ENCODE assay signal across 11 mouse cellular contexts in genomic region chr14:76076602-76077001, GRCm38 (mm10). TPM values are rescaled to one million over a fixed set of nuclear protein-coding genes. Genes with fewer than 3 reads are reported as not detected.
DNase-seq lines count a peak whose midpoint lies in the region; ATAC-seq lines count a peak whose summit lies in the region.
"Had no signal": no experiment of that assay in that cellular context is flagged by ENCODE, and none has a peak within 500 bp of the region (broad histone marks: within the 10 kb centered on the region; RNA-seq: fewer than 3 reads in every experiment).

No protein-coding gene starts in this region.

- peaks cover 8% of the 10 kb centered on the region for H3K4me1 ChIP-seq in forebrain, embryonic 14.5 days (ENCODE audit: control insufficient read depth, insufficient read depth, low read length)
- H3K4me1 ChIP-seq in hindbrain, embryonic 16.5 days (ENCODE audit: control insufficient read depth, insufficient read depth, low read depth, low read length): peaks cover 9% of the 10 kb centered on the region
- peaks cover 15% of the 10 kb centered on the region for H3K4me1 ChIP-seq in neural tube, embryonic 13.5 days (replicated peaks)

- no peaks in the 10 kb centered on the region for H3K9me3 ChIP-seq in forebrain, embryonic 14.5 days (replicated peaks; ENCODE audit: control insufficient read depth, low read length)
- H3K9me3 ChIP-seq in hindbrain, embryonic 16.5 days (ENCODE audit: control insufficient read depth, low read length): no peaks in the 10 kb centered on the region
- no peaks in the 10 kb centered on the region for H3K9me3 ChIP-seq in neural tube, embryonic 13.5 days
- H3K9me3 ChIP-seq: limb, embryonic 12.5 days had no signal

- H3K4me2 ChIP-seq in forebrain, embryonic 14.5 days (ENCODE audit: low read length): 0 out of 2 replicates have a peak overlapping the region, but pooled peaks have one; percentile 5
- H3K4me2 ChIP-seq in hindbrain, embryonic 16.5 days (ENCODE audit: low read length): peak overlapping the region; percentile 29
- H3K4me2 ChIP-seq in neural tube, embryonic 13.5 days: no peak overlapping the region
- H3K4me2 ChIP-seq: limb, embryonic 12.5 days had no signal

- peak; percentile 55 for ATAC-seq in forebrain, embryonic 14.5 days
- ATAC-seq in hindbrain, embryonic 16.5 days: peak; percentile 46
- peak; percentile 57 for ATAC-seq in neural tube, embryonic 13.5 days (ENCODE audit: low read depth)
- no peak for ATAC-seq in cerebellum, adult (ENCODE audit: insufficient number of reproducible peaks, low FRiP score, low TSS enrichment)

- no peaks in the 10 kb centered on the region for H3K36me3 ChIP-seq in forebrain, embryonic 14.5 days (ENCODE audit: control insufficient read depth, insufficient read depth, low read length)
- no peaks in the 10 kb centered on the region for H3K36me3 ChIP-seq in hindbrain, embryonic 16.5 days (ENCODE audit: control insufficient read depth, insufficient read depth, low read length)
- H3K36me3 ChIP-seq in neural tube, embryonic 13.5 days: no peaks in the 10 kb centered on the region
- H3K36me3 ChIP-seq: limb, embryonic 12.5 days had no signal

- 58% methylated on average over 4 of the region's 4 CpGs for WGBS in forebrain, embryonic 14.5 days
- 41% methylated on average over 4 of the region's 4 CpGs for WGBS in hindbrain, embryonic 16.5 days
- WGBS in neural tube, embryonic 13.5 days: 42% methylated on average over 4 of the region's 4 CpGs

- H3K27me3 ChIP-seq in forebrain, embryonic 14.5 days (replicated peaks; ENCODE audit: control insufficient read depth, insufficient read depth, low read length): no peaks in the 10 kb centered on the region
- H3K27me3 ChIP-seq in hindbrain, embryonic 16.5 days (replicated peaks; ENCODE audit: control insufficient read depth, insufficient read depth, low read length): no peaks in the 10 kb centered on the region
- H3K27me3 ChIP-seq in neural tube, embryonic 13.5 days: no peaks in the 10 kb centered on the region
- H3K27me3 ChIP-seq: CH12.LX; limb, embryonic 12.5 days had no signal

- no peak overlapping the region for H3K9ac ChIP-seq in forebrain, embryonic 14.5 days (ENCODE audit: low read length)
- no peak overlapping the region for H3K9ac ChIP-seq in hindbrain, embryonic 16.5 days (ENCODE audit: low read depth, low read length)
- no peak overlapping the region for H3K9ac ChIP-seq in neural tube, embryonic 13.5 days
- H3K9ac ChIP-seq: limb, embryonic 12.5 days had no signal

- peak overlapping the region; percentile 62 for H3K27ac ChIP-seq in forebrain, embryonic 14.5 days (ENCODE audit: low read depth, low read length)
- peak overlapping the region; percentile 42; the same call in 1 of the 2 replicates for H3K27ac ChIP-seq in hindbrain, embryonic 16.5 days (ENCODE audit: low read depth, low read length)
- H3K27ac ChIP-seq in neural tube, embryonic 13.5 days (replicated peaks): no peak overlapping the region
- H3K27ac ChIP-seq: kidney, postnatal 0 days; limb, embryonic 12.5 days had no signal

- H3K4me3 ChIP-seq in forebrain, embryonic 14.5 days (ENCODE audit: low read depth, low read length): no peak overlapping the region
- H3K4me3 ChIP-seq in hindbrain, embryonic 16.5 days (ENCODE audit: low read length): no peak overlapping the region
- no peak overlapping the region for H3K4me3 ChIP-seq in neural tube, embryonic 13.5 days
- H3K4me3 ChIP-seq: limb, embryonic 12.5 days had no signal

- peak; percentile 44 for DNase-seq in layer of hippocampus, adult 9-10 months (ENCODE audit: low spot score)
- DNase-seq in layer of hippocampus, postnatal 10 days (ENCODE audit: low spot score in 2 of 2): no peak
- peak; percentile 84 for DNase-seq in forebrain, embryonic 14.5 days (ENCODE audit: low spot score)
- DNase-seq in thymus, postnatal 25 days: no peak
- DNase-seq in lung, postnatal 25 days (ENCODE audit: low spot score): no peak

RNA-seq across cellular contexts. Expression of gene Gpalpp1, which starts 34.0 kb away (rescaled TPM):
- total RNA-seq in layer of hippocampus, postnatal 10 days (2021): 10 to 100 TPM; 19.3 to 21.1 TPM
- 13.0 and 14.3 TPM in 2 replicates for polyA plus RNA-seq in forebrain, embryonic 14.5 days (2014; fragmentation: Nextera tagmentation; extraction: Ambion mirVana)
- 9.6 and 12.4 TPM in 2 replicates for polyA plus RNA-seq in hindbrain, embryonic 16.5 days (2015; fragmentation: Nextera tagmentation; extraction: Ambion mirVana)
- 12.2 and 12.5 TPM in 2 replicates for polyA plus RNA-seq in neural tube, embryonic 13.5 days (2015; fragmentation: Nextera tagmentation; extraction: Ambion mirVana)

RNA-seq across cellular contexts. Expression of gene Nufip1, which starts 34.1 kb away (rescaled TPM):
- 1 to 10 TPM; 8.4 to 8.6 TPM for total RNA-seq in layer of hippocampus, postnatal 10 days (2021)
- 13.8 and 15.0 TPM in 2 replicates for polyA plus RNA-seq in forebrain, embryonic 14.5 days (2014; fragmentation: Nextera tagmentation; extraction: Ambion mirVana)
- 12.4 and 13.2 TPM in 2 replicates for polyA plus RNA-seq in hindbrain, embryonic 16.5 days (2015; fragmentation: Nextera tagmentation; extraction: Ambion mirVana)
- polyA plus RNA-seq in neural tube, embryonic 13.5 days (2015; fragmentation: Nextera tagmentation; extraction: Ambion mirVana): 13.3 and 14.3 TPM in 2 replicates

Comparison
In these comparisons a context has a peak if more than half of its experiments do, and no peak if none do; other contexts are left out.
1. DNase-seq: peak in layer of hippocampus, adult 9-10 months (single experiment) and forebrain, embryonic 14.5 days (single experiment); none in layer of hippocampus, postnatal 10 days (0 of 2), thymus, postnatal 25 days (single experiment) and lung, postnatal 25 days (single experiment).